Mouse (Mus musculus): ENCODE results near the gene Gm14180. TPM values are rescaled to one million over a fixed set of nuclear protein-coding genes. Genes with fewer than 3 reads are reported as not detected.

The Gm14180 gene
- total RNA-seq (2023) = not detected

DNA sequence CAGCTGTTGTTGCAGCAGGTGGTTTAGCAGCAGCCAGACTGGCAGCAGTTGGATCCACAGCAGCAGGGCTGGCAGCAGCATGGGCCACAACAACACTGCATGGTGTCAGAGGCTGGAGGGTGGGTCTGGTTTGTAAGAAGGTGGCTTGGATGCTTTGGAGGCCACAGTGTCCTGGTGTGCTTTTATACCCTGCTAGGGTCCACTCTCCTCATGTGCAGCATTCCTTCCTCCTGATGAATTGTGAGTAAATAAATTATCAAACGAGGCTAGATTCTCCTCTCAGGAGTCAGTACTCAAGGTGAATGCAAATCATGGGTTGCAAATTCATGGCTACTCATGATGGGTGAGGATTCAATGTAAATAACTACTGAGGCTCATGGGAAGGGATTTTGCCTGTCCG lies at the start of gene Gm14180:
Gene Gm14180, minus strand, starts transcription at position 101 of the 400 bp plus-strand sequence.

GRCm38 (mm10) chr11:99780604-99781003 lies 46.5 kb upstream of the Gm14180 start, which contains the start of gene Krtap4-8:
Gene Krtap4-8, minus strand, starts transcription at chr11:99780704.

DNA sequence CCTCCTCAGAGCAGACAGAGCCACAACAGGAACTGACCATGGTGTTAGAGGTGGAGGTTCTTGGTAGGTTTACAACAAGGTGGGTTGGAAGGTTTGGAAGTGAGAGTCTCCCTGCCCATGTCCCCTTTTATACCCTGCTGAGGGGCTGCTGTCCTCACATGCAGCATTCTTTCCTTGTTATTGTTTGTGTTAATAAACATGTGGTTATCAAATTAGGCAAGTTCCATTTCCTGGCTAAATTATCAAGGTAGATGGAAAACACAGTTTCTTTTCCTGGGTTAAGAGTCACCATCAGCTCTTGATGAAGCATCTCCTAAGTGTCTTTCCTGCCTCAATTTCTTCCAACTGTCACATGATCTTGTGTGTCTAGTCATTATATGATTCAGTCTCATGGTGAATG lies 38.7 kb upstream of the Gm14180 start, which contains the start of gene Gm11595:
Gene Gm11595, minus strand, starts transcription at position 101 of the 400 bp plus-strand sequence.

DNA sequence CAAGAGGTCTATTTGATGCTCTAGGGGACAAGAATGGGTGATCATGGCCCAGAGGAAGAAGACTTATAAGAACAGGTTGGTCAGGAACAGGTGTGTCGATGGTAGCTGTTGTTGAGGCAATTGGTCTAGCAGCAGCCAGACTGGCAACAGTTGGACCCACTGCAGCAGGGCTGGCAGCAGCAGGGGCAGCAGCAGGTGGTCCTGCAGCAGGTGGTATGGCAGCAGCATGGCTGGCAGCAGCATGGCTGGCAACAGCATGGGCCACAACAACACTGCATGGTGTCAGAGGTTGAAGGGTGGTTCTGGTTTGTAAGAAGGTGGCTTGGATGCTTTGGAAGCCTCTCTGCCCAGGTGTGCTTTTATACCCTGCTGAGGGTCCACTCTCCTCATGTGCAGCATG lies 43.6 kb downstream of the Gm14180 start, which contains the start of gene Gm14190:
Gene Gm14190, minus strand, starts transcription at position 278 of the 400 bp plus-strand sequence.

Other genes with a start within 250 kb of the Gm14180 start
- not detected for gene Krt23, start 241.2 kb downstream of the Gm14180 start, total RNA-seq (2023)
- gene Krt39, start 213.0 kb downstream of the Gm14180 start, total RNA-seq (2023) = not detected
- not detected for gene Krt40, start 191.1 kb downstream of the Gm14180 start, total RNA-seq (2023)
- not detected for gene Krtap3-3, start 183.4 kb downstream of the Gm14180 start, total RNA-seq (2023)
- gene Krtap3-2, start 177.4 kb downstream of the Gm14180 start, total RNA-seq (2023) = not detected
- gene Gm11939, start 174.8 kb downstream of the Gm14180 start, total RNA-seq (2023) = not detected
- gene Krtap3-1, start 167.7 kb downstream of the Gm14180 start, total RNA-seq (2023) = not detected
- gene Krtap1-5, start 153.3 kb downstream of the Gm14180 start, total RNA-seq (2023) = not detected
- not detected for gene Krtap1-4, start 150.6 kb downstream of the Gm14180 start, total RNA-seq (2023)
- gene Krtap1-3, start 143.0 kb downstream of the Gm14180 start, total RNA-seq (2023) = not detected
- gene Krtap9-3, start 136.2 kb downstream of the Gm14180 start, total RNA-seq (2023) = not detected
- gene Gm11938, start 131.0 kb downstream of the Gm14180 start, total RNA-seq (2023) = not detected
- not detected for gene Gm11937, start 124.1 kb downstream of the Gm14180 start, total RNA-seq (2023)
- not detected for gene Krtap2-4, start 119.4 kb downstream of the Gm14180 start, total RNA-seq (2023)
- gene Gm11562, start 113.9 kb downstream of the Gm14180 start, total RNA-seq (2023) = not detected
- gene Krtap4-1, start 106.1 kb downstream of the Gm14180 start, total RNA-seq (2023) = not detected
- gene Krtap4-2, start 99.2 kb downstream of the Gm14180 start, total RNA-seq (2023) = not detected
- gene Krtap4-7, start 90.2 kb downstream of the Gm14180 start, total RNA-seq (2023) = not detected
- not detected for gene Gm11555, start 84.1 kb downstream of the Gm14180 start, total RNA-seq (2023)
- gene Gm11563, start 75.3 kb downstream of the Gm14180 start, total RNA-seq (2023) = not detected
- gene Krtap4-6, start 68.3 kb downstream of the Gm14180 start, total RNA-seq (2023) = not detected
- not detected for gene Gm14190, start 43.5 kb downstream of the Gm14180 start, total RNA-seq (2023)
- not detected for gene Gm11595, start 38.6 kb upstream of the Gm14180 start, total RNA-seq (2023)
- gene Krtap4-8, start 46.4 kb upstream of the Gm14180 start, total RNA-seq (2023) = not detected
- gene Krtap4-9, start 50.9 kb upstream of the Gm14180 start, total RNA-seq (2023) = not detected
- not detected for gene Gm11596, start 59.2 kb upstream of the Gm14180 start, total RNA-seq (2023)
- not detected for gene Gm11569, start 64.6 kb upstream of the Gm14180 start, total RNA-seq (2023)
- gene Gm11554, start 70.2 kb upstream of the Gm14180 start, total RNA-seq (2023) = not detected
- gene Krtap4-13, start 75.6 kb upstream of the Gm14180 start, total RNA-seq (2023) = not detected
- not detected for gene Gm11564, start 81.4 kb upstream of the Gm14180 start, total RNA-seq (2023)
- gene 2300003K06Rik, start 103.8 kb upstream of the Gm14180 start, total RNA-seq (2023) = not detected
- gene Krtap4-16, start 117.3 kb upstream of the Gm14180 start, total RNA-seq (2023) = not detected
- not detected for gene Gm11568, start 123.6 kb upstream of the Gm14180 start, total RNA-seq (2023)
- not detected for gene Gm11559, start 130.2 kb upstream of the Gm14180 start, total RNA-seq (2023)
- not detected for gene Krtap9-1, start 139.1 kb upstream of the Gm14180 start, total RNA-seq (2023)
- gene Gm11567, start 144.9 kb upstream of the Gm14180 start, total RNA-seq (2023) = not detected
- not detected for gene Krtap31-1, start 173.6 kb upstream of the Gm14180 start, total RNA-seq (2023)
- gene Gm11565, start 180.5 kb upstream of the Gm14180 start, total RNA-seq (2023) = not detected
- gene Krtap31-2, start 202.0 kb upstream of the Gm14180 start, total RNA-seq (2023) = not detected
- not detected for gene Krtap9-5, start 214.2 kb upstream of the Gm14180 start, total RNA-seq (2023)
- not detected for gene Krtap29-1, start 244.8 kb upstream of the Gm14180 start, total RNA-seq (2023)